Mouse (Mus musculus) thymus, adult 18-20 months (tissue): ENCODE results near the gene Gm20509.
"Not testable (repeated sequence)": the region's sequence is repeated elsewhere in the genome, so short reads cannot be mapped to it uniquely, and the experiment has no call there.

Source experiments
- DNase-seq, 2 experiments: peaks; one replicate each; pipeline ENCODE4 v3.0.0; 2022; ENCODE audit warnings: mixed read lengths in 2 of 2

Gene Gm20509

DNA sequence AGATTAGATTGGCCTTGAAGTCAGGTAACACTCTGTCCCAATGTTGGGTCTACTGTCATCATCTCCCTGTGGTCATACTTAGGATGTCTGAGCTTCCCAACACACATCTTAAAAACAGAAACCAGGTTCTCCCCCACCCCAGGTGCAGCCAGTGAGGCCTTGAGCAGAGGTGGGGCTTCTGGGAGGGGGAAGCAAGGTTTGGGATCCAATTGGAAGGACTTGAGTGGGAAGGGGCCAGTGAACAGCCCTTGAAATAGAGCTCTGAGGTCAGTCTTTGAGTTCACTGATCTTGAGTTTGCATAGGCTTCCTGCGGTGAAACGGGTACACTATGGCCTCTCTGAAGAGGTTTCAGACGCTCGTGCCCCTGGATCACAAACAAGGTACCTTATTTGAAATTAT, at the start of gene Gm20509:
Gm20509 (plus strand) TSS at position 290 of the 400 bp plus-strand sequence.
- no peak for DNase-seq

GRCm38 (mm10) chr9:73055441-73055911, 46.8 kb upstream of the Gm20509 start:
- DNase-seq, result no peak

DNA sequence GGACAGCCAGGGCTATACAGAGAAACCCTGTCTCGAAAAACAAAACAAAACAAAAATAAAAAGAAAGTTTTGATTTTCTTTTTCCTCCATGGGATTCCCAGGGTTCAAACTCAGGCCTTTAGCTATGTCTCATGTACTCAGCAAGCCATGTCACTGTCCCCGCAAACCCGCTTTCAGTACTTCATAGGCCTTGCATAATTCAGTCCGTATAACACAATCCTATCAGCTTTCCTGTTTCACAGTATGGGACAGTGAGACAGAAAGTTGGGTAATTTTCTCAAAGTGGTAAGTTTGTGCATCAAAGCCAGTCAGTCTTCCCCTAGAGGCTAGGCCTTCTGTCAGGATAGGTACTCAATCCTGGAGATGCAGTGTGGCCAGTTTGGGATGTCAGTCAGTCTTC, 43.0 kb upstream of the Gm20509 start:
- no peak for DNase-seq

GRCm38 (mm10) chr9:73063621-73064290, 38.5 kb upstream of the Gm20509 start:
- no peak for DNase-seq

DNA sequence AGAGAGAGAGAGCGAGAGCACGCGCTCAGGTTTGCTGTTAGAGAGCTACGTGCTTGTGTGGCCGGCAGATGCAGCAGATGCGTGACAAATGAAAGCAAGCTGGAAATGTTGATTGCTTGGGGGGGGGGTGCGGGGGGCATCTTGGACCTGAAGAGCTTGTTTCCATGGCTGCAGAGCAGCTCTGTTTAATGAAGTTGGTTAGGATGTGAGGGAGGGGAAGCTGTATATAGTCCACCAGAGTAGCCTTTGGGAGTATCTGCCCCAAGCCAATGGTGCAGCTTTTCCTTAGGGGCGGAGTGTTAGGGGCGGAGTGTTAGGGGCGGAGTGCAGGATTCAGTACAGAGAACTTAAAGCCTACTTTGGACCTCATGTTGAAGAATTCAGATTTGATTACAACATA, 35.2 kb upstream of the Gm20509 start:
- no peak for DNase-seq

DNA sequence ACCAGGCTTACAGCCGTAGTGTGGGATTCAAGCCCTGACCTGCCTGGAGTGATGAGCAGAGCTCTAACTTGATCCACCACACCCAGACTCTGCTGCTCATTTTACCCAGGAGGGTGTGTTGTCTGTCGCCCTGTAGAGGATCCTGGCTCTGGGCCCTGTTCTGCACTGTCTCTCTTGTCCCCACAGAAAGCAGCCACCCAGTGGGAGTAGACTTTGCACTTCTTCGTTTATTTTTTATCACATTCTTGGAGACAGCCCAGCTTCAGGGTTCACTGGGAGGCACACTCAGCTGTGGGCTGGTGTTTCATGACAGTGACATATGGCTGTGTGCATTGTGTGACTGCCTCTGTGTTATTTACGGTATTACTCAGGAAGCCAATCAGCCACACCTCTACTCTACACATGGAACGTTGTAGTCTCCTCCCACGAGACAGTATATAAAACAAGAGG, 34.0 kb upstream of the Gm20509 start:
- DNase-seq, result no peak

DNA sequence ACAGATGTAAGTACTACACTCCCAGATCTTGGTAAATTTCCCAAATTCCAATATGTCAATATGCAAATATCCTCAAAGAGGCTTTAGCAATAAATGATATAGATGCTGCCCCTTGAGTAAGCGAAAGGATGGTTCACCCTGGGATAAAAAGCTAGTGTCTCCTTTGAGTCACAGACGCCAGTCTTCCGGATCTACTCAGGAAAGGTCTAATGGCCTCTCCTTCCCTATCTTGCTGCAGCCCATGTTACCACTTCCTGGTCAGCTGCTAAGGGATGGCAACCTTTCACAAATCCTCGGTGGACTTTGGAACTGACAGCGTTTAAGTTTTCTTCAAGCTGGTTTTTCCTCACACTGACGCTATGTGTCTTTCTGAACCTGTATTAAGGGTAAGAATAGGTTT, 33.6 kb upstream of the Gm20509 start:
- no peak for DNase-seq

- DNase-seq, result no peak
Measured at GRCm38 (mm10) chr9:73070971-73071659, 31.2 kb upstream of the Gm20509 start.

DNA sequence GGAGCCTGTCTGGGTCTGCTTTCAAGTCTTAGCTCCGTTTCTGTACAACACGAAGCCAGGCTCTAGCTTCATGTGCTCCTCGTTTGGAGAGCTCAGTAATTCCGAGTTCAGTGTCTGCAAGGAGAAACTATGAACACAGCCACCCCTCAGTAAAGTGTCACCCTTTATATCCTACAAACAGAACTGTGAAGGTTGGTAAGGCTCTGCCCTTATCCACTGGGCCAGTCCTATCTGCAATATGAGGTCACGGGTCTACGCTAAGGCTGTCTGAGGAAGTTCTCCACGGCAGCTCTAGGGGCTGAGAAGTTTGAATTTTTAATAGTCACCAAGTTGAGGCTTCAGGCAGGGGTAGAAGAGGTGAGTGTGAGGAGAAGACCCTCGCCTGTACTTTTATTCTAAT, 29.8 kb upstream of the Gm20509 start:
- no peak for DNase-seq

GRCm38 (mm10) chr9:73073169-73073568, 29.1 kb upstream of the Gm20509 start:
- peak in 1 of 2 experiments; percentile 37 for DNase-seq

DNA sequence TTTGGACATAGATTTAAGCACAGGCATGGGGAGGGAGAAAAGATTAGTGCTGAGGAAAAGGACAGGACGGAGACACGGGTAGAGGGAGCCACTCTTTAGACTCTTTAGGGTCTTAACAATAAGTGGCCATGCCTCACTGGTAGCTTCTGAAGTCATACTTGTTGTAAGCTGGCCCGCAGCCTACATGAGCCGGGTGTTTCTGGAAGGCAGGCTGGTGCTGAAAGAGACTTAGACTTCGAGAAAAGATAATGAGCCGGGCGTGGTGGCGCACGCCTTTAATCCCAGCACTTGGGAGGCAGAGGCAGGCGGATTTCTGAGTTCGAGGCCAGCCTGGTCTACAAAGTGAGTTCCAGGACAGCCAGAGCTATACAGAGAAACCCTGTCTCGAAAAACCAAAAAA, 22.9 kb upstream of the Gm20509 start:
- DNase-seq, result not testable (repeated sequence)

DNA sequence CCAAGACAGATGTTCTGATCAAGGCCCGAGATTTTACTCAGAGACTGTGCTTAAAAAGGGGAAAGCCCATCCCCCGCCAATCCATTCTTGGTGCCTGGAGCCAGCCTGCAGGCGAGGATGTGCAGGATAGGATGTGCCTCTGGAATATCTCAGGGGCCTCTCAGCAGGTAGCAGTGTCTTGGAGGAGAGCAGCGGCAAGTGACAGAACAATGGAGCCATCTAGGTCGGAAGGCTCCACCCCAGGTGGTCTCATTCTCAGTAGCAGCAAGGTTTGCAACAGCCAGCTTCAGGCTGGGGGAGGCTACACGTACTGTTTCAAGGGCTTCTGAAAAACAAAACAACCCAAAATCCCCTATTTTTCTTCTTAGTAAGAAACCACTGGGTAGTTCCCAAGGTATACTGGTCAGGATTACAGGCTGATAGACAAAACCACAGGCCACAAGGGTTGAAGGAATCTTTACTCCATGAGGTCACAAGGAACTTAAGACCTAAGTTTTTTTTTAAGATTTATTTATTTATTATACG, 22.4 kb upstream of the Gm20509 start:
- DNase-seq, result no peak

GRCm38 (mm10) chr9:73082291-73083000, 19.8 kb upstream of the Gm20509 start:
- no peak for DNase-seq

DNA sequence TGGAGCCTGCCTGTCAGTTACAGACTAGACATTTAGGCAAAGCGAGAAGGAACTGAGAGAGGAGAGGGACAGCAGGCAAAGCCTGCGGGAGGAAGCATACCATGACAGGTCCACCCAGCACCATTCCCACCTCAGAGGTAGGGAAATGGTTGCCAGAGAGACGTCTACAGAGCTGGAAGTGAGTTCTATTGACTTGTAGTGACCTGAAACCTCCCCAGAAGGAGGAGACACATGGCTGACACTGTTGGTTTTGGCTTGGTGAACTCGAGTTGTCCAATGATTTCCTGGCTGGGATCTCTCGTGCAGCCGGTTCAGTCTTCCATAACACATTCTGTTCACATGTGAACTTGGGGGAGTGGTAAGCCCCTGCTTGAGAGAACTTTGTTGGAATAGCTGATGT, 18.3 kb upstream of the Gm20509 start:
- DNase-seq, result no peak

DNA sequence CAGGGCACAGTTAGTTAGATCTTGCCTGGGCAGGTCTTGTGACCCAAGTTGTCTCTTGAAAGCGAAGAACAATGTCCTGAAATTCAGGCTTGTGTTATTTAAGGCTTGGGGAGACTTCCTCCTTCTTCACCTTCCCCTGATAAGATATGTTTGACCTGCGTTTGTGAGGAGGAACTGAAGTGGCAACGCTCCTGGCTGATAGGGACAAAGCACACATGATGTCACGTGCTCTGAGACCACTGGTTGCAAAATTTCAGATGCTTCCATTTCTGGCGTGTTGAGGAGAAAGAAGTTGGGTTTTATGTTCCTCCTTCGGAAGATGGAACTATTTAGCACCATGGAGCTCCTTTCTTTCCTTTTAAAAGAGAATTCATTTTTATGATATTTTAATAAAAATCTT, 16.4 kb upstream of the Gm20509 start:
- no peak for DNase-seq

DNA sequence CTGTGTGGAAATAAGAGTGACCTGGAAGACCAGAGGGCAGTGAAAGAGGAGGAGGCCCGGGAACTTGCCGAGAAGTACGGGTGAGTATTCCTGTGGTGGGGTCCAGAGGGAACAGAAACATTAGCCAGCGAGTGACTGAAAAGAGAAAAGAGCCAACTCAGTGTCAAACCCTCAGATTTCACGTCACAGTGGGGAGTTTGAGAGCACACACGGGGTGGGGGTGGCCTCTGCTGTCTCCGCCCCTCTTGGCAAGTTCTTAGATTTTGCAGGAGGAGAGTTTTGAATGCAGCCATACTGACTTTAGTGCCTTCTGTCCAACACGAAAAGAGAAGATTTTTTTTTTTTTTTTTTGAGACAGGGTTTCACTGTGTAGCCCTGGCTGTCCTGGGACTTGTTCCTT, 15.1 kb upstream of the Gm20509 start:
- no peak for DNase-seq

GRCm38 (mm10) chr9:73087581-73087980, 14.7 kb upstream of the Gm20509 start:
- DNase-seq, result peak in 1 of 2 experiments; percentile 19

DNA sequence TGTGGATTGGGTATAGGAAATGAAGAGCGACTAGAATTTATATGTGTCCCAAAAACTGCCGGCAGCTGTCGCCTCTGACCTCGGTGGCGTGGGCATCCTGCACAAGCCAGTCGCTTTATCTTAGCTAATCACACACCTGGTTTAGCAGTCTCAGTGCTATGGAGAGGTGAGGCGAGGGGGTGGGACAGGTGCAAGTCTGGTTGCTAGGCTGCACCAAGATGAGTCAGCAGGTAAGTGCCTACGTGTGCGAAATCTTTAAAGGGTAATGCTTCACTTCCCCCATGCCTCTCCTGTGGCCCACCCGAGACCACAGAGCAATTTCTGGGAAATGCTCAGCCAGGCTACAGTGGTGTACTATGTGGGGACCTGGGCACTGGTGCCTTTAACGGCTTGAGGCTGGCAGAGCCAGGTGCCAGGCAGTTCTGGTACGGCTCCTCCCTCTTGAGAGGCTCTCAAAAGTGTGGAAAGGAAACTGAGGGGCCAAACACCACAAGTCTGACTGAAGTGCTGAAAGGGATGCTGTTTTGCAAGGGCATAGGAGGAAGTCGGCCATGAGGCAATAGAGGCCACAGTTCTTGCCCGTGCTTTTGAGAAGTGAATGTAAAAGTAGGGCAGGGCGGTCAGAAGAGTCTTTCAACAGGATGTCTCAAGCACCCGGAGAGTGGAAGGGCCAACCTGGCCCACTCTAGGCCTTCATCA, 12.9 kb upstream of the Gm20509 start:
- peak; percentile 28 to 65 for DNase-seq

DNA sequence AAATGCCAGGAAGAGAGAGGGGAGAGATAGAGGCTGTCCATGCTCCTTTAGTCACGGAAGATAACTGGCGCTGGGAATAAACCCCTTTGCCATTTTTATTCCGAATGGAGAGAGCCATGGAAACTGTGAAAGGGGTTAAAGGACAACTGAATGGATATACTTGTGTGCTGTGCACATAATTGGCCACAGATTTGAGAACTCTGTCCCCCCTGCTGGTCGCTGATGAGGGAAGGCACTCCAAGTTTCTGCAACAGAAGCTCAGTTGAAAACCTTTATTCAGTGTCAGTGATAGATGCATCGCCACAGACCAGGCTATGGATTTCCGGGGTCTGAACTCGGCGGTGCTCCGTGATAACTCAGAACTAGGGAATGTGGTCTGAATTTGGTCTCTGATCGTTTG, 12.1 kb upstream of the Gm20509 start:
- no peak for DNase-seq

- no peak for DNase-seq
Measured at GRCm38 (mm10) chr9:73091747-73092146, 10.5 kb upstream of the Gm20509 start.

DNA sequence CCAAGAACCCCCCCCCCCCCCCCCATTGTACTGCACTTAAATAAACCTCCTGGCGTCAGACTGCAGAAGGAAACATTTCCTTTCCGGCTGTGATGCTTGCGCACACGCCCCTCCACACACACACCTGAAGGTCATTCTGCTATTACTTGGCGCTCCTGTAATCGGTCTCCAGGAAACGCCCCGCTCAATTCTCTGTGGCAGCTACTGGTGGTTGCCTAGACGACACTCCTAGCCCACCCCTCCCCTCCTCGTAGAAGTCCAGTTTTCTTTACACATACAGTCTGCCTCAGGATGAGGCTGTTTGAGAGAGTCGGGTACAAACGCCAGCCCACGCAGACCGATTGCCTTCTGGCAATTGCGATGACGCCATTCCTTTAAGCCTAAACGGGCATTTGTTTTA, 7.7 kb upstream of the Gm20509 start:
- DNase-seq, result no peak

DNA sequence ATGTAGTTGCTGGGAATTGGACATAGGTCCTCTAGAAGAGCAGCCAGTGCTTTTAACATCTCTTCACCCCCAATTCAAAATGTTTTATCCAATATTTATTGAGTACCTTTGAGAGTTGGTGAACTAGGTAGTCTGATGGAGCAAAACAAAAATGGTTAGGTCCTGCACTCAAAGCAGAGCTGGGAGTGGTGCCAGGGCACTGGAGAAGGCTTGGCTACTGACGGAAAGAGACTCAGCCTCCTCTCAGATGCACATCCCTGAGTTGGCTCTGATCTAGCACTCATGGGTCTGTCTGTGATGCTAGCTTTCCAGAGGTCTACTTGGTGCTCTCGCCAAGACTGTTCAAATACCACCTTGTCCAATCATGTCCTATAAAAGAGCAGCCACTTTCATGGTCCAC, 4.4 kb upstream of the Gm20509 start:
- DNase-seq, result no peak

DNA sequence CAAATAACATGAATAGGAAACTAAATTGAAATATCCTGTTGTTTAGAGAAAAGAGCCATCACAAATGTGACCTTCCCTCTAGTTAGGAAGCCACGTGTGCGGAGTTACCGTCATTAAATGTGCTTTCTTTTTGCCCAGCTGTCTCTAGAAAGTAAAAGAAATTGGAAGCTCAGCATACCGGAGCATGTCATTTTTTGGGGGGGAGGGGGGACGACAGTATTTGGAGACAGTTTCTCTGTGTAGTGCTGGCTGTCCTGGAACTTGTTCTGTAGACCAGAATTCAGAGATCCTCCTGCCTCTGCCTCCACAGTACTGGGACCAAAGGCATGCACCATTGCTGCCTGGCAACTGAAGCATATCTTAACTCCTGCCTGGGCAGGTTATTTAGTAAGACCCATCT, 734 bp upstream of the Gm20509 start, which contains the start of gene Khdc3:
Khdc3 (plus strand) TSS at position 301 of the 400 bp plus-strand sequence.
- no peak for DNase-seq
